Mouse (Mus musculus) neural tube, embryonic 12.5 days (tissue): ENCODE measurements around the gene Optn. TPM values are rescaled to one million over a fixed set of nuclear protein-coding genes. Genes with fewer than 3 reads are reported as not detected.
"Not testable (repeated sequence)": the region's sequence is repeated elsewhere in the genome, so short reads cannot be mapped to it uniquely, and the experiment has no call there.

Experiments used
- ATAC-seq: fragments of 200-750 bp; cut with Nextera tagmentation; 2 replicates; pipeline ENCODE4 v1.8.0; 2017; ENCODE audit warnings: low read depth, mild to moderate bottlenecking, moderate TSS enrichment, moderate library complexity; ENCODE audit not compliant: low FRiP score
- H3K27ac ChIP-seq: fragments of 300-500 bp; sonication (generic); 2 replicates; pipeline ENCODE4 v1.5.1; 2016
- H3K27me3 ChIP-seq: fragments of 300-500 bp; sonication (generic); replicated peaks from 2 replicates; pipeline ENCODE4 v1.6.1; 2016; ENCODE audit warnings: mild to moderate bottlenecking
- H3K36me3 ChIP-seq: fragments of 300-500 bp; sonication (generic); 2 replicates; pipeline ENCODE4 v1.6.1; 2016; ENCODE audit warnings: mild to moderate bottlenecking
- H3K4me1 ChIP-seq: fragments of 300-500 bp; sonication (generic); 2 replicates; pipeline ENCODE4 v1.6.1; 2016
- H3K4me2 ChIP-seq: fragments of 300-500 bp; sonication (generic); replicated peaks from 2 replicates; pipeline ENCODE4 v1.6.1; 2016; ENCODE audit warnings: mild to moderate bottlenecking
- H3K4me3 ChIP-seq: fragments of 300-500 bp; sonication (generic); 2 replicates; pipeline ENCODE4 v1.5.1; 2016
- H3K9ac ChIP-seq: fragments of 300-500 bp; sonication (generic); 2 replicates; pipeline ENCODE4 v1.6.1; 2016; ENCODE audit warnings: mild to moderate bottlenecking
- H3K9me3 ChIP-seq: fragments of 300-500 bp; sonication (generic); 2 replicates; pipeline ENCODE4 v1.6.1; 2016; ENCODE audit warnings: mild to moderate bottlenecking
- WGBS: fragments of 180-500 bp; shearing (Covaris S2); methylation state at CpG from one replicate; pipeline ENCODE4 v1.1.7; 2016; 5-methylcytosine and 5-hydroxymethylcytosine counted together
- polyA plus RNA-seq: library from polyadenylated mRNA; unstranded; fragments of >200 nt; fragmentation: Nextera tagmentation; extraction: Ambion mirVana; gene quantifications from 2 replicates; pipeline ENCODE4 v1.2.1, GENCODE M21; 2016

The Optn gene
- polyA plus RNA-seq, result 5.2 and 6.1 TPM in 2 replicates

GRCm38 (mm10) chr2:5063299-5064205 lies at the start of gene Optn:
Gene Optn (minus strand): TSS chr2:5064051.
- Histone ChIP-seq H3K27me3 (0 out of 2 replicates have a peak, but pooled peaks cover 3% of the 10 kb centered on the region), H3K36me3 (no peaks in the 10 kb centered on the region), H3K27ac (no peak within 1 kb of the TSS), H3K4me3 (peak within 1 kb of the TSS; percentile 54), H3K9ac (peak within 1 kb of the TSS; percentile 64), H3K4me2 (peak within 1 kb of the TSS; percentile 90), H3K9me3 (no peaks in the 10 kb centered on the region), H3K4me1 (peaks cover 9% of the 10 kb centered on the region; the same call in 1 of the 2 replicates)
- 2% methylated on average over 63 of the region's 63 CpGs for WGBS
- peak; percentile 92 for ATAC-seq

GRCm38 (mm10) chr2:5112785-5113291 lies 49.0 kb upstream of the Optn start:
- peaks cover 13% of the 10 kb centered on the region for H3K4me1 ChIP-seq
- 47% methylated on average over 8 of the region's 8 CpGs for WGBS
- no peaks in the 10 kb centered on the region for H3K36me3 ChIP-seq
- no peak overlapping the region for H3K4me3 ChIP-seq
- no peak overlapping the region for H3K9ac ChIP-seq
- peaks cover 3% of the 10 kb centered on the region; the same call in 1 of the 2 replicates for H3K9me3 ChIP-seq
- no peak overlapping the region for H3K27ac ChIP-seq
- ATAC-seq, result no peak
- no peaks in the 10 kb centered on the region for H3K27me3 ChIP-seq
- no peak overlapping the region for H3K4me2 ChIP-seq

GRCm38 (mm10) chr2:5102891-5103290 lies 39.0 kb upstream of the Optn start:
- Histone ChIP-seq H3K27ac (no peak overlapping the region), H3K9me3 (peaks cover 13% of the 10 kb centered on the region; the same call in 1 of the 2 replicates), H3K4me2 (no peak overlapping the region), H3K36me3 (no peaks in the 10 kb centered on the region), H3K4me1 (peaks cover 3% of the 10 kb centered on the region), H3K4me3 (no peak overlapping the region), H3K9ac (no peak overlapping the region), H3K27me3 (no peaks in the 10 kb centered on the region)
- WGBS, result 56% methylated on average over 1 of the region's 1 CpGs
- no peak for ATAC-seq

- Histone ChIP-seq H3K4me1 (peaks cover 5% of the 10 kb centered on the region), H3K27ac (no peak overlapping the region), H3K4me2 (no peak overlapping the region), H3K4me3 (no peak overlapping the region), H3K9me3 (0 out of 2 replicates have a peak, but pooled peaks cover 7% of the 10 kb centered on the region), H3K9ac (no peak overlapping the region), H3K27me3 (no peaks in the 10 kb centered on the region), H3K36me3 (no peaks in the 10 kb centered on the region)
- ATAC-seq, result no peak
- WGBS, result 88% methylated on average over 10 of the region's 10 CpGs
Measured at GRCm38 (mm10) chr2:5101743-5102245, 37.9 kb upstream of the Optn start.

- Histone ChIP-seq H3K4me3 (no peak overlapping the region), H3K9me3 (0 out of 2 replicates have a peak, but pooled peaks cover 3% of the 10 kb centered on the region), H3K4me1 (peaks cover 5% of the 10 kb centered on the region), H3K27ac (no peak overlapping the region), H3K9ac (no peak overlapping the region), H3K27me3 (no peaks in the 10 kb centered on the region; the same call in 1 of the 2 replicates), H3K4me2 (no peak overlapping the region), H3K36me3 (no peaks in the 10 kb centered on the region)
- ATAC-seq, result no peak
- 83% methylated on average over 6 of the region's 6 CpGs for WGBS
Measured at GRCm38 (mm10) chr2:5099176-5099575, 35.3 kb upstream of the Optn start.

GRCm38 (mm10) chr2:5097786-5098445 lies 34.1 kb upstream of the Optn start:
- H3K4me3 ChIP-seq, result 0 out of 2 replicates have a peak overlapping the region, but pooled peaks have one; percentile 15
- 28% methylated on average over 20 of the region's 20 CpGs for WGBS
- H3K27ac ChIP-seq, result no peak overlapping the region
- H3K4me2 ChIP-seq, result peak overlapping the region; percentile 54
- H3K4me1 ChIP-seq, result peaks cover 5% of the 10 kb centered on the region
- 0 out of 2 replicates have a peak overlapping the region, but pooled peaks have one; percentile 40 for H3K9ac ChIP-seq
- H3K36me3 ChIP-seq, result no peaks in the 10 kb centered on the region
- no peaks in the 10 kb centered on the region; the same call in 1 of the 2 replicates for H3K27me3 ChIP-seq
- H3K9me3 ChIP-seq, result 0 out of 2 replicates have a peak, but pooled peaks cover 4% of the 10 kb centered on the region
- ATAC-seq, result peak; percentile 73

GRCm38 (mm10) chr2:5095316-5095715 lies 31.5 kb upstream of the Optn start:
- H3K9me3 ChIP-seq, result 0 out of 2 replicates have a peak, but pooled peaks cover 4% of the 10 kb centered on the region
- 36% methylated on average over 1 of the region's 1 CpGs for WGBS
- H3K4me1 ChIP-seq, result peaks cover 5% of the 10 kb centered on the region
- no peak overlapping the region for H3K4me3 ChIP-seq
- H3K27ac ChIP-seq, result no peak overlapping the region
- no peaks in the 10 kb centered on the region for H3K36me3 ChIP-seq
- no peak for ATAC-seq
- H3K9ac ChIP-seq, result no peak overlapping the region
- H3K27me3 ChIP-seq, result no peaks in the 10 kb centered on the region; the same call in 1 of the 2 replicates
- no peak overlapping the region for H3K4me2 ChIP-seq

GRCm38 (mm10) chr2:5094876-5095275 lies 31.0 kb upstream of the Optn start:
- H3K9me3 ChIP-seq, result 0 out of 2 replicates have a peak, but pooled peaks cover 4% of the 10 kb centered on the region
- H3K4me3 ChIP-seq, result no peak overlapping the region
- H3K27me3 ChIP-seq, result no peaks in the 10 kb centered on the region; the same call in 1 of the 2 replicates
- H3K27ac ChIP-seq, result no peak overlapping the region
- no peak overlapping the region for H3K4me2 ChIP-seq
- 83% methylated on average over 5 of the region's 5 CpGs for WGBS
- H3K4me1 ChIP-seq, result peaks cover 5% of the 10 kb centered on the region
- no peak overlapping the region for H3K9ac ChIP-seq
- no peaks in the 10 kb centered on the region for H3K36me3 ChIP-seq
- ATAC-seq, result no peak

- not testable (repeated sequence) for H3K9me3 ChIP-seq, H3K27me3 ChIP-seq, H3K4me1 ChIP-seq, H3K4me2 ChIP-seq, H3K9ac ChIP-seq, H3K27ac ChIP-seq, H3K4me3 ChIP-seq, ATAC-seq, H3K36me3 ChIP-seq
- WGBS, result 91% methylated on average over 3 of the region's 4 CpGs
Measured at GRCm38 (mm10) chr2:5090385-5090784, 26.5 kb upstream of the Optn start.

- no peak for ATAC-seq
- H3K9ac ChIP-seq, result no peak overlapping the region
- no peak overlapping the region for H3K27ac ChIP-seq
- no peaks in the 10 kb centered on the region for H3K9me3 ChIP-seq
- WGBS, result 97% methylated on average over 3 of the region's 3 CpGs
- no peaks in the 10 kb centered on the region for H3K27me3 ChIP-seq
- no peak overlapping the region for H3K4me3 ChIP-seq
- no peaks in the 10 kb centered on the region for H3K4me1 ChIP-seq
- H3K36me3 ChIP-seq, result no peaks in the 10 kb centered on the region
- H3K4me2 ChIP-seq, result no peak overlapping the region
Measured at GRCm38 (mm10) chr2:5087667-5088066, 23.8 kb upstream of the Optn start.

GRCm38 (mm10) chr2:5083739-5084138 lies 19.9 kb upstream of the Optn start:
- H3K9ac ChIP-seq, result no peak overlapping the region
- no peak for ATAC-seq
- H3K4me3 ChIP-seq, result no peak overlapping the region

More at GRCm38 (mm10) chr2:5083739-5084138, 19.9 kb upstream of the Optn start:
- Histone ChIP-seq H3K27ac (no peak overlapping the region), H3K36me3 (no peaks in the 10 kb centered on the region), H3K9me3 (no peaks in the 10 kb centered on the region), H3K4me1 (peaks cover 4% of the 10 kb centered on the region; the same call in 1 of the 2 replicates), H3K27me3 (no peaks in the 10 kb centered on the region), H3K4me2 (no peak overlapping the region)
- 96% methylated on average over 7 of the region's 7 CpGs for WGBS
